Mouse (Mus musculus) testis, adult 2 months (tissue): ENCODE measurements around the gene Kirrel. TPM values are rescaled to one million over a fixed set of nuclear protein-coding genes. Genes with fewer than 3 reads are reported as not detected.

Experiments
- H3K27ac ChIP-seq: fragments of 200-500 bp; 2 replicates; pipeline ENCODE4 v1.5.1; 2012; ENCODE audit warnings: low read depth, low read length; ENCODE audit not compliant: control insufficient read depth, insufficient read depth
- H3K27me3 ChIP-seq: fragments of 200-500 bp; 2 replicates; pipeline ENCODE4 v1.6.1; 2012; ENCODE audit warnings: mild to moderate bottlenecking, low read length, moderate library complexity; ENCODE audit not compliant: control insufficient read depth, insufficient read depth
- H3K36me3 ChIP-seq: fragments of 200-500 bp; 2 replicates; pipeline ENCODE4 v1.6.1; 2012; ENCODE audit warnings: mild to moderate bottlenecking, low read length; ENCODE audit not compliant: control insufficient read depth, insufficient read depth
- H3K4me1 ChIP-seq: fragments of 200-500 bp; 2 replicates; pipeline ENCODE4 v1.6.1; 2012; ENCODE audit warnings: low read length; ENCODE audit not compliant: control insufficient read depth, insufficient read depth
- H3K4me3 ChIP-seq: fragments of 200-500 bp; 2 replicates; pipeline ENCODE4 v1.5.1; 2012; ENCODE audit warnings: low read depth, mild to moderate bottlenecking, low read length, moderate library complexity, mixed read lengths; ENCODE audit not compliant: control insufficient read depth
- CTCF ChIP-seq: fragments of 200-500 bp; IDR thresholded peaks from 2 replicates; pipeline ENCODE4 v1.5.1; 2012; ENCODE audit warnings: low read depth, mild to moderate bottlenecking, inconsistent platforms, low read length, moderate library complexity; ENCODE audit not compliant: control insufficient read depth, insufficient read depth, insufficient replicate concordance
- POLR2A ChIP-seq: fragments of 200-500 bp; IDR thresholded peaks from 2 replicates; pipeline ENCODE4 v1.6.1; 2012; ENCODE audit warnings: low read depth, mild to moderate bottlenecking, inconsistent platforms, low read length, moderate library complexity; ENCODE audit not compliant: control insufficient read depth
- polyA plus RNA-seq: library from polyadenylated mRNA; depleted of rRNA; stranded (reverse); fragments of >200 nt; gene quantifications from 2 replicates; pipeline ENCODE4 v1.2.3, GENCODE M21; 2012

The Kirrel gene
- polyA plus RNA-seq, 1 experiment = 1.8 TPM

DNA sequence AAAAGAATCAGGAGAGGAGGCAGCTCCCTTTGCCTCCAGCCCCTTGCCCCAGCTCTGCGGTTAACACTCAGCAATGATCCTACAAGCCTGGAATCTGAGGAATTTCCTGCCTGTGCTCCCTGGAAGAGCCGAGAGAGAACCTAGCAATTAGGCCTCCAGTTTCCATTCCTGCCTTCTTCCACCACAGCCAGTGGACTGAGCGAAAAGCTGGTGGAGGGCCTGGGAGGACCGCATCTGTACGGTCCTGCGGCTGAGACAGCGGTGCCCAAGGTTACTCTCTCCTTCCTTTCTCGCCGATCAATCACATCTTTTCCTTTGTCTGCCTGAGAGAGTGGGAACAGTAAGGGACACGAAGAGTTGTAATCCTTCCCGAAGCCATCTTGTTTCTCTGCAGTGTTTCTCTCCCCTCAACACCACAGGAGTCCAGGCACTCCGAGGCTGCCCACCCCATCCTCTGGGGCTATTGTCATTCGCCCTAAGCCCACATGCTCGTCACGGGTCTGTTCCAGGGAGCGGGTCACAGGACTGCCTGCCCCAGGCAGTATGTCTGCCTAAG, 23.8 kb downstream of the Kirrel start:
- H3K4me3 ChIP-seq = no peak overlapping the region
- H3K36me3 ChIP-seq = no peaks in the 10 kb centered on the region
- TF ChIP-seq CTCF (no peak), POLR2A (no peak)
- H3K27ac ChIP-seq = peak overlapping the region; percentile 45; the same call in 1 of the 2 replicates
- peaks cover 7% of the 10 kb centered on the region; the same call in 1 of the 2 replicates for H3K4me1 ChIP-seq
- no peaks in the 10 kb centered on the region for H3K27me3 ChIP-seq

DNA sequence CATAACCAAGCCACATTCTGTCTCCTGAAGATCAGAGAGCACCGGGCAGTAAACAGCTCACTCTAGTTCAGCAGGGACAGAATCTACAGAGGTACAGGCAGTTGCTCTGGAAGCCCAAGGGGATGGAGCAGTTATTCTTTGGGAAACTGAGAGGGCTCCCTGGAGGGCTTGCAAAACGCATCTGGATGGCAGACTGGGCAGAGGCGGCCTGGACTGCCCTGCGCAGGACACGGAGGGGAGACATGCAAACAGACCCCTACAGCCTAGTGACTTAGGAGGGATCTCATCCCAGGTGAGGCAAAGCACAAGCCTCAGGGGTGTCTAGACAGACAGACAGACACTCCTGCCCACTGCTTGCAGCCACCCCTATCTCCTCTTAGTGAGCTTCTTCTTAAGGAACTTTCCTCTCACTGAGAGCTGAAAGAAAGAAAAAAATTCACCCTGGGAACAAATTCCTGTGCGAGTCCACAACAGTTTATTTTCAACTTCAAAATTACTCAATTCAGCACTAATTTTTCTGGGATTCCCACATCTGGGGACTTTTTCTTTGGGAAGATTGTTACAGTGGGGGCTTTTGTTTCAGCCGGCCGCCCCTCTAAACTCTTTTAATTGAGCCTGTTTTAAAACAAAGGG, 24.4 kb downstream of the Kirrel start:
- Histone ChIP-seq H3K36me3 (no peaks in the 10 kb centered on the region), H3K27ac (peak overlapping the region; percentile 80), H3K4me3 (no peak overlapping the region), H3K4me1 (peaks cover 7% of the 10 kb centered on the region; the same call in 1 of the 2 replicates), H3K27me3 (no peaks in the 10 kb centered on the region)
- TF ChIP-seq CTCF (no peak), POLR2A (no peak)

DNA sequence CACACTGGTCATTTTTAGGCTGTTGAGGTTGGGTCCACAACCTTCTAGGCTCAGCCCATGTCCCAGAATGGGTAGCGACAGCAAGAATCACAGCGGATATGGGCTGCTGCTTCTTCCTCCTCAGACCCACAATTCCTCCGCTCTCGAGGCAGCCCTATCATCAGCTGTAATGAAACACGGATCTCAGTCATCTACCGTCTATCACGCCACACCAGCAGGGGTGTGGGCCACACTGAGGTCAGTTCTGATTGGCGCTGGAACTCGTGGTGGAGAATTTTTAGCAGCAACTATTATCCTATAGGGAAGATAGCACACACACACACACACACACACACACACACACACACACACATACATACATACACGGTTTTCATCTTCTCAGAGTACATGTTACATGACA, 25.1 kb downstream of the Kirrel start:
- Histone ChIP-seq H3K4me1 (peaks cover 6% of the 10 kb centered on the region; the same call in 1 of the 2 replicates), H3K27me3 (no peaks in the 10 kb centered on the region), H3K4me3 (no peak overlapping the region), H3K27ac (no peak overlapping the region), H3K36me3 (no peaks in the 10 kb centered on the region)
- TF ChIP-seq POLR2A (no peak), CTCF (no peak)

DNA sequence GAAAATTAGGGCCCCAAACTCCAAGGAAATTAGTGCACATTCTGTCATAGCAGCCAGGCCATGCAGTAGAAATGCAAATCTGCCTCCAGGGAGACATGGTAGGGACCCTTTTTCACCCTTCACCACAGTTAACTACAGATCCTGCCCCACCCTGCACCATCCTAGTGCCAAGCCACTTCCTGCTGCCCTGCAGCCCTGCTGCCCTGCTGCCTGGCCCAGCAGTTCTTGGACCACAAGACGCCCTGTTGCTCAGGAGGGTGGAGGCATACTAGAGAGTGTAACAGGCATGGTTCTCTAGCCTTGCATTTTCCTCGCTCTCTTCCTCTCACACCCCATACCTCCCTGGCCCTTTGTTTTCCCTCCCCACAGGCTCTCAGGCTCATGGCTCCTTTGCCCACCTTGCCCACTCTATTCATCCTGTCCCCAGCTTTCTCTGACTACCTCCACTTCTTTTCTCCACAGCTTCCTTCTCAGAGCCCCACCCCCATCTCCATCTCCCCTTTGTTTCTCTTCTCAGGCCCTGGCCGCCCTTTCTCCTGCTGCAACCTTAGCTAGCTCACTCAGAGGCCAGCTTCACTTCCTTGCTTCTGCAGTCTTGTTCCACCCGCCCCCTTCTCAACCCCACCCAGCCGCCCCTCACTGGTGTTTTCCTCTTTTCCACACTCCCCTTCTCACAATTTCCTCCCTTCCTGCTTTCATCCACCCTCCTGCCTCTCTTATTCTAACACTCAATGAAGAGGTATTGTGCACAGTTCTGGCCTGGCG, 29.9 kb downstream of the Kirrel start:
- TF ChIP-seq POLR2A (no peak), CTCF (no peak)
- H3K36me3 ChIP-seq = no peaks in the 10 kb centered on the region
- H3K27me3 ChIP-seq = no peaks in the 10 kb centered on the region
- no peak overlapping the region for H3K27ac ChIP-seq
- no peaks in the 10 kb centered on the region for H3K4me1 ChIP-seq
- H3K4me3 ChIP-seq = no peak overlapping the region

DNA sequence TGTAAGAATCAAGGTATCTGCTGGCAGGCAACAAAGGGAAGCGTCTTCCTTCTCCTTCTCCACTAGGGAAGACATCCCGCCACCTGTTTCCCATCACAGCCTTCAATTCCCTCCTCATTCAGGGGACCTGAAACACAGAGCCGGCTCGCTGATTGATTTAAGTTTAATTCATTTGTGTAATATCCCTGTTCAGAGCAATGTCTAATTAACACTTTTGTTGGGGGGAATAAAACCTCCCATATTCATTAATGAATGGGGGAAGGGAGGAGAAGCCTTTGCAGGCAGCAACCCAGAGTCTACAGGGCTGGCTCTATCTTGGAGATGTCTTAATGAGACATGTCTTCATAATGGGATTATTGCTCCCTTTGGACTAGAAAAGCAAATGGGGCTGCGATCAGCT, 34.3 kb downstream of the Kirrel start:
- H3K27ac ChIP-seq = no peak overlapping the region
- H3K36me3 ChIP-seq = no peaks in the 10 kb centered on the region
- no peak for TF ChIP-seq POLR2A
- no peak for TF ChIP-seq CTCF
- no peaks in the 10 kb centered on the region for H3K27me3 ChIP-seq
- no peaks in the 10 kb centered on the region; the same call in 1 of the 2 replicates for H3K4me1 ChIP-seq
- H3K4me3 ChIP-seq = no peak overlapping the region

DNA sequence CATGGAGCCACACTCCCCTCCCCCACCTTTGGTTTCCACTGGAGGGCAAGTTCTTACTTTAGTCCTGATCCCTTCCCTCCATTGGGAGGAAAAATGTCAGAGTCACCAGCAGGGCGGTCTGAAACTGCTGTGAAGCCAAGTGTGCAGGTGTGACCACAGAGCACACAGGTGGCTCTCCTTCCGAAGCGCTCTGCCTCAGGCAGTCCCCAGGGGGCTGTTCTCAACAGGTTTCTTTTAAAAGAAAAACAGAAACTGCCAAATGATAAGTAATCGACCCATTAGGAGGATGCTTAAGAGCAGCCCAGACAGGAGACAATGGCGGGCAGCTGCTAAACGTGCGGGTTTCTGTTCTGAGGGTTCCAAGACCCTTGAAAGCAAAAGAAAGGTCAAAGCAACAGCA, 37.8 kb downstream of the Kirrel start:
- H3K36me3 ChIP-seq = no peaks in the 10 kb centered on the region
- H3K27me3 ChIP-seq = no peaks in the 10 kb centered on the region
- TF ChIP-seq CTCF (no peak), POLR2A (no peak)
- no peak overlapping the region for H3K4me3 ChIP-seq
- H3K4me1 ChIP-seq = no peaks in the 10 kb centered on the region; the same call in 1 of the 2 replicates
- no peak overlapping the region for H3K27ac ChIP-seq

DNA sequence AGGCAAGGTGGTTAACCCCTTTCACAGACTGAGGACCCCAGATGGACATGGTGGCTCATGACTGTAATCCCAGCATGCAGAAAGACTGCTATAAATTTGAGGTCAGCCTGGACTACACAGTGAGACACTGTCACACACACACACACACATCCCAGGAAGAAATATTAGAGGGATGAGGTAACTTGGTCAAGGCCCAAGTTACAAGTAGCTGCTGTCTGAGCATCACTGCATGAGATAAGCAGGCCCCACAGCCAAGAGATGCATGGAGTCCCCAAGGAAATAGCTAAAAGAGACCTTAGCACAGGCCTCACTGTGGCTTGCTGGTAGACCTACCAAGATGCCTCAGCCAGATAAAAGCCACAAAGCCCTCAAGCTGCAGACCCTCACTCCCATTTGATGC, 39.6 kb downstream of the Kirrel start:
- TF ChIP-seq POLR2A = no peak
- no peak for TF ChIP-seq CTCF
- no peaks in the 10 kb centered on the region for H3K27me3 ChIP-seq
- H3K4me1 ChIP-seq = no peaks in the 10 kb centered on the region; the same call in 1 of the 2 replicates
- no peaks in the 10 kb centered on the region for H3K36me3 ChIP-seq
- no peak overlapping the region for H3K27ac ChIP-seq
- no peak overlapping the region for H3K4me3 ChIP-seq
